Mouse (Mus musculus) spleen, postnatal 4 days (tissue): Measurements from ENCODE around the gene Odf3l2.
A peak's percentile ranks its signal among the peaks of the same experiment; 100 is the strongest.

Source experiments
- DNase-seq, 2 experiments: peaks; one replicate each; pipeline ENCODE4 v3.0.0; 2022; ENCODE audit warnings: low spot score in 2 of 2

The Odf3l2 gene

GRCm38 (mm10) chr10:79671396-79672087 is 26.0 kb upstream of the Odf3l2 start:
- no peak for DNase-seq

GRCm38 (mm10) chr10:79670071-79670888 is 24.7 kb upstream of the Odf3l2 start:
- DNase-seq: no peak

DNA sequence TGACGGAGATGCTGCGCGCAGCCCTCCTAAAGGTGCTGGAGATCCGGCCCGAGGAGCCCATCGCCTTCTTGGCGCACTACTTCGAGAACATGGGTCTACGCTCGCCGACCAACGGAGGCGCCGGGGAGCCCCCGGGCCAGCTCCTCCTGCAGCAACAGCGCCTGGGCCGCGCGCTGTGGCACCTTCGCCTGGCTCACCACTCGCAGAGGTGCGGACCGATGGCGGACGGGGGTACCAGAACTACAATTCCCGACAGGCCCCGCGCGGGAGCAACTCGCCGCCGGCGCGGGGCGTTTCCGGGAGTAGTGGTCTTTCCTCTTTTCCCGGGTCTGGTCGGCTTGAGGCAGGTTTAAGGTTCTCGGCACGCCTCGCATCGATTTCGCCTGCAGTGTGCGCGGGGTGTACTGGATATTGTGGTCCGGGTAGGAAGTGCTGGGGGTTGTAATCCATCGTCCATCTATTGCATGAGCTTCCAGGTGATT is 24.1 kb upstream of the Odf3l2 start:
- DNase-seq: peak; percentile 66 to 86

- DNase-seq: peak; percentile 82 to 92
Measured at GRCm38 (mm10) chr10:79668771-79669575, 23.4 kb upstream of the Odf3l2 start, which contains the start of gene Tpgs1. Gene Tpgs1, plus strand, starts transcription at chr10:79669369.

DNA sequence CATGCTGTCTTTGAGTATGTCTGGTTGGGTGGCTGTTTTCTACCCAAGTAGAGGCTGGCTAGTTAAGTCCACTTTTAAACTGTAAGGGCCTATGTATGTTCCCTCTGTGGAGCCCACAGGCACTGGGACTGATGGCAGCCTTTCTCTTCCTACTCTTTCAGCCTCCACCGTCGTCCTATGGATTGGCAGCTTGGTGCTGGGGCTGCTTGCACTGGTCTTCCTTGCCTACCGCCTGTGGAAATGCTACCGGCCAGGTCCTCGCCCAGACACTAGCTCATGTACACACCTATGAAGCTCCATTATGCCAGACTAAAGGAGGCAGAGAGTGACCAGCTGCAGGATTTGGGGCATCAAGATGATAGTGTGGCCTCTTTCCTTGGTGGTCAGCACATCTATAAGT is 22.5 kb upstream of the Odf3l2 start:
- no peak for DNase-seq

DNA sequence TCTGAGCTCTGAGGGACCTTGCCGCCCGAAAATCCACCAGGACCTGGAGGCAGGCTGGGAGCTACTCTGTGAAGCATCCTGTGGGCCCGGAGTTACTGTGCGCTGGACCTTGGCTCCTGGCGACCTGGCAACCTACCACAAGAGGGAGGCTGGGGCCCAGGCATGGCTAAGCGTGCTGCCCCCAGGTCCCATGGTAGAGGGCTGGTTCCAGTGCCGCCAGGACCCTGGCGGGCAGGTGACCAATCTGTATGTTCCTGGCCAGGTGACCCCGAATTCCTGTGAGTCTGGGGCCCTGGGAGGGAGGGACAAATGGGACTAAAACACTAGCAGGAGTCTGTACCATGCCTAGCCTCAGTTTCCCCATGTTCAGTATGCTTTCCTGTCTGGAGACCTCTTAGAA is 21.0 kb upstream of the Odf3l2 start:
- DNase-seq: no peak

- no peak for DNase-seq
Measured at GRCm38 (mm10) chr10:79665051-79665450, 19.5 kb upstream of the Odf3l2 start.

DNA sequence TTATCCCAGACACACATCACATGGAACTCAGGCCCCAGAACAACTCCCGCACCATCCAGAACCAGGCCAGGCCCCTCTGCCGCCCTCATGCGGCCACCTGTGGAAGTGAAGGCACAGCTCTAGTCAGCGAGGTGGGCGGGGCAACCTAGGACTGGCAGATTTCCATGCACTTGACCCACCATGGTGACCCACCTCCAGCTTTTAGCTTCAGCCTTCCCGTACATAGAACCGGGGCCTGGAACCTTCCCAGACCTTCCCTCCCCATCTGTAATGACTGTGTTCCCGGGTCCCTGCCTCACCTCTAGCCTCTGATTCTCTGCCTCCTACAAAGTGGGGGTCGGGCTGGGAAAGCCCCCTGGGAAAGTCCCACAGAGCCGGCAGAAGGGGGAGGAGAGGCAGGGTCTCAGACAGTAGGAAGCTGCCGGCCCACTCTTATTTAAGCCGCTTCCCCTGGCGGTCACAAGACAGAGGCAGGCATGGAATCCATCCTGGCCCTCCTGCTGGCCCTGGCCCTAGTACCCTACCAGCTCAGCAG is 18.7 kb upstream of the Odf3l2 start, which contains the start of gene Madcam1:
TSS of gene Madcam1 (plus strand) at position 429 of the 535 bp plus-strand sequence.
- DNase-seq: peak; percentile 73 to 91

- DNase-seq: no peak
Measured at GRCm38 (mm10) chr10:79661861-79662260, 16.3 kb upstream of the Odf3l2 start.

- no peak for DNase-seq
Measured at GRCm38 (mm10) chr10:79660298-79660697, 14.8 kb upstream of the Odf3l2 start.

DNA sequence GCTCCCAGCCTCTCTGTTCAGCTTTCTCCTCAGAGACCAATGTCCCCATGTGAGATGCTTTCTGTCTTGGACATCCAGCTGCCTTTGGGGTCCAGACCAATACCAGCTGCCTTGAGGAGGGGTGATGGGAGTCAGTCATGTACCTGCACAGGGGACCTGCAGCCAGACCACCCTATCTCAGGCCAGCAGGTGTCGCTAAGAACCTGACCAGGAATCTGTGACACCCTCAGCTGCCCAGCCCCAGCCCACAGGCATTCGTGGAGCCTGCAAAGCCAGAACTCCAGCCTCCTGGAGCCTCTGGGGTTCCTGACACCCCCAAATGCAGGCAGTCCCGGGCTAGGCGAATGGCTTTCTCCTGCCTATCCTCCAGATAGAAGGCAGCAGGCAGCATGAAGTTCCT is 13.3 kb upstream of the Odf3l2 start:
- DNase-seq: peak in 1 of 2 experiments; percentile 71

DNA sequence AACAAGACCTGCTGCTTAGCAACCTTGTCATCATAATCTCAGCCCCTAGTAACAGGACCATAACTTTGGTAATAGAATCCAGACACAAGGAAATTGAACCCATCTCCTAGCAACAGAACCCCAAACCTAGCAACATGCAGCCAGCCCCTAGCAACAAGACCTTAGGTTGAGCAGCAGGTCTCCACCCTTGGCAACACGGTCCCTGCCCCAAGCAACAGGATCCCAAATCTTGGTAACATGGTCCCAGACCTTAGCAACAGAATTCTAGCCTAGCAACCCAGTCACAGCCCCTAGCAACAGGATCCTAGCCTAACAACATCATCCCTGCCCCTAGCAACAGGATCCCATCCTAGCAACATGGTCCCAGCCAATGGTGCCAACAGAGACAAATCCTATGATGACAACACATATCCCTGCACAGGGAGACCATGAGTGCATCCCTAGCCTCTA is 9.4 kb upstream of the Odf3l2 start:
- no peak for DNase-seq

DNA sequence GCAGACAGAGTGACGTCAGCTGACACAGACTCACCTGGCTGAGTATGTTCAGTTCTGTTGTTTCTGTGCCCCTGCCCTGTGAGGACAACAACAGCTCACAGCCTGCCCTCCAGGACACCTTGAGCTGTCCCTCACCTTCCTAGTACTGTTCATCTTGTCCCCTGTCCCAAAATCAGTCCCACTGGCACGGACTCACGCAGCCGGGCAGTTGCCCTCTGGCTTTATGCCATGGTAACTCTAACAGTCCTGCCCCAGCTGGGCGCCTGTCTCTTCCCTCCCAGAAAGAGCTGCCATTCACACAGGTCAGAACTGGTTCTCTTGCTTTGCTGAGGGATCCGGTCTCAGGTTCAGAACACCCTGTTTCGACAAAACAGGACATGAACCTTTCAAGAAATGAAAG is 7.3 kb upstream of the Odf3l2 start:
- DNase-seq: no peak

- DNase-seq: peak; percentile 59 to 82
Measured at GRCm38 (mm10) chr10:79649070-79649751, 3.7 kb upstream of the Odf3l2 start.

- DNase-seq: no peak
Measured at GRCm38 (mm10) chr10:79638486-79639204, 6.9 kb downstream of the Odf3l2 start.

DNA sequence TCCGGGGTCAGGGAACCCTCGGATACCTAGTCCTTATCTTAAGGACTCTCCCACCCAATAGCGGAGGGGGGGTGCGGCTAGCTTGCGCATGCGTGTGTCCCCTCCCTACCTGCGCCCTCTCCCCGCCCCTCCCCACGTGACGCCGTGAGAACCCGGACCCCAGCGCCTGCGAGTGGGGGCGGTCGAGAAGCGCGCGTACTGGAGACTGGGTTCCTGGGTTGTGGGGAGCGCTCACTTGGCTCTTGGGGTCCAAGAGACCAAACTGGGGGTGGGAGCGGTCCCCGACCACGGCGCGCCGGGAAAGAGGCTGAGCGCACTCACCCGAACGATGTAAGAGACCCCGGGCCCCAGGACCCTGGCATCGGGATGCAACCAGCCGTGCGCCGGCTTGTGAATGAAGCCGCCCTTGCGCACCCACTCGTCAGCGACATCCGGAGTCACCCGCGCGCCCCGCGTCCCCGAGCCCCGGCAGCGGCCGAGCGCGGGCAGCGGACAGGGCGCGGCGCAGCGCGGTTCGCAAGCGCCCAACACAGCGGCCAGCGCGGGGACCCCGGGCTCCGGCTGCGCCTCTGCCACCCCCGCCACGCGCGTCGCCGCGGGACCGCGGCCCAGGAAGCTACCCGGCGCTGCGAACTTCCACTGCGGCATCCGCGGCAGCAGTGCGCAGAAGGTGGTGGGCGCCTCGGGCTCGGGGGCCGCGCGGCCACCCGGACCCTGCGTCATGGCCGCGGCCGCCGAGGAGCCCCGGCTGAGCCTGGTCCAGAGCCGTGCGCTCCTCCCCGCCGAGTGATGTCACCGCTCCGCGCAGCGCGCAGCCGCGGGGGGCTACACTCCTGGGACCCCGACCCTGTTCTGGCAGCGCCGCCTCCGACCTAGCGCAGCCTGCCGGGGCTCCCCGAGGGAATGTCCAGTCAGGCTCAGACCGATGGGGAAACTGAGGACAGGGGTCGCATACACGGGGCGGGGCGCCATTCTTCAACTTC is 8.1 kb downstream of the Odf3l2 start, which contains the start of gene Shc2:
TSS of gene Shc2 (minus strand) at position 791 of the 983 bp plus-strand sequence.
- no peak for DNase-seq

DNA sequence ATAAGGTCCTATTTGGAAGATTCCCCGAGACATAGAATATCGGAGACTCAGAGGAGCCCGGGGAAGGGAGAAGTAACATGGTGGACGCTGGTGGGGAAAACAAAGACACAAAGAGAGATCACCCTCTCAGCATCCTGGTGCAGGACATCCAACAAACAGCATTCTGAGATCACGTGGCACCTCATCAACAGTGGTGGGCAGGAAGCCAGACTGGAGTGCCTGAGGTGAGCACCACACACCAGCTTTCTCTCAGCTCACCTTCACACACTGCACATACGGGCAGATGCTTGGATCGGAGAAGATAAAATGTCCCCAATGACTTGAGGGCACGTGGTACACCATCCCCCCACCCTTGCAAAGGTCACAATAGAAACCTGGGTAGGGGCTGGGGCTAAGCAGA is 9.3 kb downstream of the Odf3l2 start:
- DNase-seq: no peak

- DNase-seq: no peak
Measured at GRCm38 (mm10) chr10:79633006-79633777, 12.3 kb downstream of the Odf3l2 start.
